Mouse (Mus musculus) olfactory bulb, adult 2 months (tissue): ENCODE results near the gene Srd5a2. TPM values are rescaled to one million over a fixed set of nuclear protein-coding genes. Genes with fewer than 3 reads are reported as not detected.
A peak's percentile ranks its signal among the peaks of the same experiment; 100 is the strongest.

Experiments
- H3K27ac ChIP-seq: fragments of 200-500 bp; 2 replicates; pipeline ENCODE4 v1.5.1; 2012; ENCODE audit warnings: low read depth, low read length; ENCODE audit not compliant: insufficient read depth
- H3K4me1 ChIP-seq: fragments of 200-500 bp; 2 replicates; pipeline ENCODE4 v1.6.1; 2012; ENCODE audit warnings: low read length; ENCODE audit not compliant: control insufficient read depth, insufficient read depth
- H3K4me3 ChIP-seq: fragments of 200-500 bp; 2 replicates; pipeline ENCODE4 v1.5.1; 2012; ENCODE audit warnings: mild to moderate bottlenecking, low read depth, low read length, moderate library complexity; ENCODE audit not compliant: insufficient read depth
- CTCF ChIP-seq: fragments of 200-500 bp; IDR thresholded peaks from 2 replicates; pipeline ENCODE4 v1.5.1; 2012; ENCODE audit warnings: low read depth, mild to moderate bottlenecking, low read length, moderate library complexity; ENCODE audit not compliant: insufficient read depth
- POLR2A ChIP-seq: fragments of 200-500 bp; IDR thresholded peaks from 2 replicates; pipeline ENCODE4 v1.6.1; 2012; ENCODE audit warnings: mild to moderate bottlenecking, low read depth, low read length, moderate library complexity; ENCODE audit not compliant: insufficient read depth
- WGBS: fragments of 180-500 bp; shearing (Covaris S2); methylation state at CpG from one replicate; pipeline ENCODE4 v1.1.7; 2018; 5-methylcytosine and 5-hydroxymethylcytosine counted together
- polyA plus RNA-seq: library from polyadenylated mRNA; stranded (reverse); fragments of >200 nt; gene quantifications from 2 replicates; pipeline ENCODE4 v1.2.4, GENCODE M21; 2012; ENCODE audit warnings: low replicate concordance; ENCODE audit not compliant: missing spikeins, insufficient read depth, insufficient read length

Srd5a2 gene
- polyA plus RNA-seq, 1 experiment: not detected

GRCm38 (mm10) chr17:73995907-73996645, 51.6 kb downstream of the Srd5a2 start:
- WGBS: 96% methylated on average over 13 of the region's 13 CpGs

GRCm38 (mm10) chr17:73991264-73991663, 56.5 kb downstream of the Srd5a2 start:
- WGBS: 92% methylated on average over 4 of the region's 4 CpGs
- no peak overlapping the region for H3K4me3 ChIP-seq
- H3K4me1 ChIP-seq: no peaks in the 10 kb centered on the region
- H3K27ac ChIP-seq: no peak overlapping the region
- TF ChIP-seq CTCF: no peak
- TF ChIP-seq POLR2A: no peak

More at GRCm38 (mm10) chr17:73995907-73996645, 51.6 kb downstream of the Srd5a2 start:
- Histone ChIP-seq H3K27ac (no peak overlapping the region), H3K4me3 (no peak overlapping the region), H3K4me1 (no peaks in the 10 kb centered on the region)
- TF ChIP-seq CTCF: no peak
- no peak for TF ChIP-seq POLR2A

- H3K4me1 ChIP-seq: no peaks in the 10 kb centered on the region
- no peak overlapping the region for H3K4me3 ChIP-seq
- no peak overlapping the region for H3K27ac ChIP-seq
- WGBS: 91% methylated on average over 2 of the region's 2 CpGs
- TF ChIP-seq POLR2A (no peak), CTCF (no peak)
Observed at GRCm38 (mm10) chr17:73986571-73986970, 61.1 kb downstream of the Srd5a2 start.

- H3K4me3 ChIP-seq: no peak overlapping the region
- no peaks in the 10 kb centered on the region for H3K4me1 ChIP-seq
- TF ChIP-seq CTCF (no peak), POLR2A (no peak)
- 92% methylated on average over 4 of the region's 4 CpGs for WGBS
- H3K27ac ChIP-seq: no peak overlapping the region
Observed at GRCm38 (mm10) chr17:73985936-73986335, 61.8 kb downstream of the Srd5a2 start.

- H3K27ac ChIP-seq: no peak overlapping the region
- 52% methylated on average over 4 of the region's 4 CpGs for WGBS
- H3K4me1 ChIP-seq: no peaks in the 10 kb centered on the region
- no peak overlapping the region for H3K4me3 ChIP-seq
- TF ChIP-seq POLR2A (no peak), CTCF (no peak)
Observed at GRCm38 (mm10) chr17:73984508-73984907, 63.2 kb downstream of the Srd5a2 start.

- H3K4me3 ChIP-seq: no peak overlapping the region
- H3K4me1 ChIP-seq: no peaks in the 10 kb centered on the region
- no peak overlapping the region for H3K27ac ChIP-seq
- TF ChIP-seq POLR2A: no peak
- no peak for TF ChIP-seq CTCF
- WGBS: 96% methylated on average over 1 of the region's 1 CpGs
Observed at GRCm38 (mm10) chr17:73982871-73983270, 64.8 kb downstream of the Srd5a2 start.

GRCm38 (mm10) chr17:73976066-73976465, 71.7 kb downstream of the Srd5a2 start:
- H3K27ac ChIP-seq: no peak overlapping the region
- no peak overlapping the region for H3K4me3 ChIP-seq
- no peak for TF ChIP-seq POLR2A
- TF ChIP-seq CTCF: no peak
- H3K4me1 ChIP-seq: 0 out of 2 replicates have a peak, but pooled peaks cover 2% of the 10 kb centered on the region

GRCm38 (mm10) chr17:73972648-73973047, 75.1 kb downstream of the Srd5a2 start:
- no peak for TF ChIP-seq POLR2A
- no peak for TF ChIP-seq CTCF
- Histone ChIP-seq H3K27ac (no peak overlapping the region), H3K4me1 (peaks cover 6% of the 10 kb centered on the region), H3K4me3 (no peak overlapping the region)
- WGBS: 95% methylated on average over 11 of the region's 11 CpGs

GRCm38 (mm10) chr17:73971291-73971690, 76.4 kb downstream of the Srd5a2 start:
- 35% methylated on average over 4 of the region's 4 CpGs for WGBS
- peak overlapping the region; percentile 80 for H3K27ac ChIP-seq
- H3K4me1 ChIP-seq: peaks cover 6% of the 10 kb centered on the region
- TF ChIP-seq POLR2A (no peak), CTCF (no peak)
- H3K4me3 ChIP-seq: no peak overlapping the region
